Mouse (Mus musculus) v-Abl transformed pro-B cells (cell line): Measurements from ENCODE around the gene Rad54l.

Experiments used
- in situ Hi-C, 2 experiments: fragments of 400-800 bp; cut with MboI; formaldehyde crosslinking; loops; one replicate each; pipeline ENCODE4 v1.15.1; 2025; ENCODE audit not compliant: unreplicated experiment in 2 of 2

The Rad54l gene

DNA sequence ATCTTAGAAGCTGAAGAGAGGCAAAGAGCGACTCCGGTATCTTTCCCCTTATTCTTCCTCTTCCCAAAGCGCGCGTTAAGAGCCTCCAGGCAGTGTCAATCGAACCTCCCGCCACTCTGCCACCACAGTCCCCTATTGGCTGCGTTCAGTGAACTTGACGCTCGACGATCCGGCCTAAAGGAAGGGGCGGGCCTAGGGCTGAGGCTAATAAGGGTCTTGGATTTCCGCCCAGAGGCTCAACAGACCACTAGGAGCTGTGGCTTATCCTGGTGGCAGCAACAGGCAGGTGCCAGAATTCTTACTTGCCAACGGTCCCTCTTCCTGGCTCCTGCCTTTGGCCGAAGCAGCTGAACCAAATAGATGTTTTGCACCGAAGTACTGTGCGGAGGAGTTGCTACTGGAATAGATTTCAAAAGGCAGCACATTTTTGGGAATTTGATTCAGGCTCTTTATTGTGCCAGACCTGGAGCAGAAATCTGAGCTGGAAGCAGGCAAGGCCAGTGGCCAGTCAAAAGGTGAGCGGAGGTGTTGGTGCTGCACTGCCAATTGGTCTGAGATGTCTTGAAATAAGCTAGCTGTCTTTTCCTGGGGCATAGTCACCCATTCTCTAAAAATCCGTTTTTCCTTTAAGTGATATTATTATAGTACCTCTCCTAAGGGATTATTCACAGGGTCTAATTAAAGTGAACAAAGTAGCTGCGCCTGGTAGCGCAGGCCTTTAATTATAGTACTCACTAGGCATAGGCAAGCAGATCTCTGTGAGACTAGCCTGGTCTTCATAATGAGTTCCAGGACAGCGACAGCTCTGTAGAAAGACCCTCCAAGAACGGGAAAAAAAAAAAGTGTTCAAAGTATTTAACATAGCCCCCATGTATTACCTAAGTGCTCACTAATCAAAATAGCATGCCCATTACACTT is at the start of gene Rad54l, which contains the start of gene Pomgnt1:
Gene Rad54l (minus strand): TSS at position 89 of the 918 bp plus-strand sequence.
Gene Pomgnt1 (plus strand): TSS at position 239 of the 918 bp plus-strand sequence.
- in situ Hi-C loops, result no loop called here

GRCm38 (mm10) chr4:116173072-116173471 is 49.6 kb upstream of the Rad54l start, which contains the start of the genes 1700042G07Rik and Gm49337:
TSS of gene 1700042G07Rik (plus strand) at chr4:116173372.
TSS of gene Gm49337 (plus strand) at chr4:116173384.
- in situ Hi-C loops, result loop anchor here (5.0 to 25.0 kb wide), 3 partner anchors 364 to 614 kb away; partner anchors contain the start of gene Akr1a1 (in 1 of the 2)

- in situ Hi-C loops, result loop anchor here (10.0 to 25.0 kb wide), 4 partner anchors 175 to 495 kb away; partner anchors contain the start of gene Akr1a1 (in 1 of the 2)
Measured at GRCm38 (mm10) chr4:116169353-116169672, 45.8 kb upstream of the Rad54l start.

- in situ Hi-C loops, result loop anchor here (10.0 to 25.0 kb wide), 4 partner anchors 176 to 496 kb away; partner anchors contain the start of gene Akr1a1 (in 1 of the 2)
Measured at GRCm38 (mm10) chr4:116168617-116169352, 45.3 kb upstream of the Rad54l start.

- in situ Hi-C loops, result loop anchor here (10.0 to 25.0 kb wide), 4 partner anchors 177 to 497 kb away; partner anchors contain the start of gene Akr1a1 (in 1 of the 2)
Measured at GRCm38 (mm10) chr4:116167404-116167803, 43.9 kb upstream of the Rad54l start, which contains the start of gene Tspan1. TSS of gene Tspan1 (minus strand) at chr4:116167601.

GRCm38 (mm10) chr4:116165708-116166407 is 42.4 kb upstream of the Rad54l start:
- in situ Hi-C loops, result loop anchor here (10.0 to 25.0 kb wide), 4 partner anchors 179 to 499 kb away; partner anchors contain the start of gene Akr1a1 (in 1 of the 2)

- in situ Hi-C loops, result loop anchor here (10.0 to 25.0 kb wide), 4 partner anchors 180 to 500 kb away; partner anchors contain the start of gene Akr1a1 (in 1 of the 2)
Measured at GRCm38 (mm10) chr4:116164759-116165554, 41.5 kb upstream of the Rad54l start.

- in situ Hi-C loops, result loop anchor here (10.0 to 25.0 kb wide), 4 partner anchors 183 to 503 kb away; partner anchors contain the start of gene Akr1a1 (in 1 of the 2)
Measured at GRCm38 (mm10) chr4:116162142-116162541, 38.7 kb upstream of the Rad54l start.

- in situ Hi-C loops, result loop anchor here (10.0 to 25.0 kb wide), 4 partner anchors 184 to 504 kb away; partner anchors contain the start of gene Akr1a1 (in 1 of the 2)
Measured at GRCm38 (mm10) chr4:116160769-116161168, 37.3 kb upstream of the Rad54l start.

DNA sequence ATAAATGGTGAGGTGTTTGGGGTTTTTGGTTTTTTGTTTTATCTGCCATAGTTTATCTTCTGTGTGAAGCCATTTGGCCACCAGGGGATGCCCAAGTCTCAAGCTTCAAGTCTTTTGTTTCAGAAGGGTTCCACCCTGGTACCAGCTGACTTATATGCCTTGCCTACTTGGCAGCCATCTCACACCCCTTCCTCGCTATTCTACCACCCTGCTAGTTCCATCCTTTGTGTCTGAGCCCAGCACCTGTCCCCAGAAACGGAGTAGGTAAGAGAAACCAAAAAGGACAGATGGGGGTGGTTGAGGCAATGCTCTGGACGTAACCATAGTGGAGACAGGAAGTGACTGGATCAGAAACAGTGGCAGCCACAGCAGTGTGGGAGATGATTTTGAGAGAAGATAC is 36.4 kb upstream of the Rad54l start:
- in situ Hi-C loops, result loop anchor here (10.0 to 25.0 kb wide), 4 partner anchors 185 to 505 kb away; partner anchors contain the start of gene Akr1a1 (in 1 of the 2)

GRCm38 (mm10) chr4:116157882-116158281 is 34.4 kb upstream of the Rad54l start:
- in situ Hi-C loops, result loop anchor here (25.0 kb wide), 2 partner anchors 379 to 504 kb away; partner anchors contain the start of gene Akr1a1 (in 1 of the 2)

GRCm38 (mm10) chr4:116152702-116153101 is 29.2 kb upstream of the Rad54l start:
- in situ Hi-C loops, result loop anchor here (25.0 kb wide), 2 partner anchors 385 to 510 kb away; partner anchors contain the start of gene Akr1a1 (in 1 of the 2)

DNA sequence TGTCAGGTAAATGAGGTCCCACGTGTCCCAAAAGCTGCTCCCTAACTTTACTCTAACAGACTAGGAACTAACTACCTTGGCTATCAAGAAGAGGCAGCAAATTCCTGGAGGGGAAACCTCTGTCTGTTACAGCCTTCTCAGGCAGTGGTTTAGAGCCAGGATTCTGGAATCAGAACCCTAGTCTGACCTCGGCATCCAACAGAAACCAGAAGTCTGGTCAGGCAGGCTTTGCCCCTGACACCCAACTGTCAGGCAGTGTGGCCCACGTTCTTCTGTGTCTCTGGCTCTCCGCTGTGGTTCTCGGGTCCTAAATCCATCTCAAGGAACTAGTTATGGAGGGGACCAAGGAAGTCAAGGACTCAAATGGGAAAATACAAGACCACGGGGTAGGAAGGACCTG is 27.7 kb upstream of the Rad54l start, which contains the start of gene Lurap1:
Gene Lurap1 (minus strand): TSS at position 101 of the 400 bp plus-strand sequence.
- in situ Hi-C loops, result loop anchor here (25.0 kb wide), 2 partner anchors 386 to 511 kb away; partner anchors contain the start of gene Akr1a1 (in 1 of the 2)

GRCm38 (mm10) chr4:116150862-116151221 is 27.4 kb upstream of the Rad54l start:
- in situ Hi-C loops, result loop anchor here (25.0 kb wide), 2 partner anchors 386 to 511 kb away; partner anchors contain the start of gene Akr1a1 (in 1 of the 2)

DNA sequence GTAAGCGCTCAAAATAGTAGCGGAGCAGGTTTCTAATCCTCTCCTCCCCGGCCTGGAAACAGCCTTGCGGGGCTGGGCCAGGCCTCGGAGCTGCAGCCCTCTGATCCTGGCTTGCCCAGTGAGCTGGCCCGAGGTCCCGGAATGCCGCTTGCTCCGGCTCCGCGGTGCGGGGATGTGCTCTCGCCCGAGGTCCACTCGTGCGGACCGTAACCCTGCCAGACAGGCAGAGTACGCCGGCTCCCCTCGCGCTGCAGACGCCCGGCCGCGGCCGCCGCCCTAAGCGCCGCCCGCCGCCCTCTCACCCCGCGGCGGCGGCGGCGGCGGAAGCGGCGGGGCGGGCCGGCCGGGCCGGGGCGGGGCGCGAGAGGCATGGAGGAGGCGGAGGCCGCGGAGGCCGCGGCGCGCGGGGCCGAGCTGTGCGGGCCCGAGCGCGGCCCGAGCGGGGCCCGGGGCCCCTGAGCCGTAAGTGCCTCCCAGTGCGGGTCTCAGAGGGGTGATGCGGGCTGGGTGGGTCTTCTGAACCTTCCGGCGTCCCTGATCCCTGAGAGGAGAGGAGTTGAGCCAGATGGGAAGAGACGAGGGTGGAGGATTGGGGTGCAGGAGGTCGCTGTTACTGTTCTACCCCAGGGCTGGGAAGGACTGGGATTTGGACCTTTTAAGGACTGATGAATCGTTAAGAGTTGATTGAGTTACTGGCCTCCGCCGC is 26.8 kb upstream of the Rad54l start:
- in situ Hi-C loops, result loop anchor here (25.0 kb wide), 2 partner anchors 387 to 512 kb away; partner anchors contain the start of gene Akr1a1 (in 1 of the 2)

GRCm38 (mm10) chr4:116149812-116150155 is 26.3 kb upstream of the Rad54l start:
- in situ Hi-C loops, result loop anchor here (10.0 to 25.0 kb wide), 6 partner anchors 388 to 988 kb away; partner anchors contain the start of genes Hectd3 (in 2 of the 2), Plk3 (in 2 of the 2), Urod (in 2 of the 2) and Akr1a1 (in 1 of the 2)
